Mouse (Mus musculus) G1E (cell line): ENCODE measurements around the gene Bad. TPM values are rescaled to one million over a fixed set of nuclear protein-coding genes. Genes with fewer than 3 reads are reported as not detected.

Experiments used
- ATAC-seq: 2 replicates; pipeline ENCODE4 v1.8.0; 2016; ENCODE audit warnings: mild to moderate bottlenecking; ENCODE audit not compliant: insufficient number of reproducible peaks, poor library complexity, low FRiP score, severe bottlenecking; ENCODE audit errors: extremely low read depth
- DNase-seq: peaks from one replicate; pipeline ENCODE4 v3.0.0; 2012; ENCODE audit warnings: low spot score
- H3K27me3 ChIP-seq: 2 replicates; pipeline ENCODE4 v1.6.1; 2012; ENCODE audit warnings: mild to moderate bottlenecking, low read length, inconsistent platforms; ENCODE audit not compliant: insufficient read depth
- H3K36me3 ChIP-seq: replicated peaks from 2 replicates; pipeline ENCODE3; 2012; ENCODE audit warnings: mild to moderate bottlenecking, inconsistent platforms
- H3K4me1 ChIP-seq: 2 replicates; pipeline ENCODE4 v1.6.1; 2012; ENCODE audit warnings: low read depth, low read length, inconsistent platforms, mixed read lengths; ENCODE audit not compliant: insufficient read depth
- H3K4me3 ChIP-seq: 2 replicates; pipeline ENCODE4 v1.5.1; 2012; ENCODE audit warnings: low read depth, mild to moderate bottlenecking, inconsistent platforms, low read length, moderate library complexity, mixed read lengths
- H3K9me3 ChIP-seq: replicated peaks from 2 replicates; pipeline ENCODE4 v1.6.1; 2012; ENCODE audit warnings: inconsistent platforms
- CTCF ChIP-seq: IDR thresholded peaks from 2 replicates; pipeline ENCODE4 v1.5.1; 2012; ENCODE audit warnings: low read depth, low read length, inconsistent platforms, mixed read lengths
- GATA1 ChIP-seq: IDR thresholded peaks from 2 replicates; pipeline ENCODE4 v1.6.1; 2012; ENCODE audit warnings: borderline replicate concordance, low read length, inconsistent platforms, mixed read lengths
- GATA2 ChIP-seq: IDR thresholded peaks from 2 replicates; pipeline ENCODE4 v1.6.1; 2012; ENCODE audit warnings: low read depth, low read length, inconsistent platforms, borderline replicate concordance
- POLR2AphosphoS5 ChIP-seq: IDR thresholded peaks from 2 replicates; pipeline ENCODE4 v1.6.1; 2012; ENCODE audit warnings: low read depth, low read length, inconsistent platforms; ENCODE audit not compliant: insufficient replicate concordance
- TAL1 ChIP-seq: conservative IDR thresholded peaks from 2 replicates; pipeline ENCODE4 v1.6.1; 2012; ENCODE audit warnings: low read depth, low read length, inconsistent platforms, mixed read lengths
- polyA plus RNA-seq: library from polyadenylated mRNA; stranded (reverse); fragments of >175 nt; gene quantifications from 2 replicates; pipeline ENCODE4 v1.2.3, GENCODE M21; 2012
- total RNA-seq, 2 experiments: library from RNA; stranded (forward) in 1 of 2; stranded (reverse) in 1 of 2; fragments of 200-1000 nt in 1 of 2; fragments of >200 nt in 1 of 2; fragmentation: Nextera tagmentation in 1 of 2; gene quantifications; 2 replicates each; pipeline ENCODE4 v1.2.3; 2014 to 2017

Gene Bad
- total and polyA plus RNA-seq, 3 experiments, result 12.6 to 51.9 (median 50.7) TPM

- ATAC-seq, result no peak
- TF ChIP-seq TAL1 (no peak), GATA2 (no peak), CTCF (no peak), POLR2AphosphoS5 (no peak), GATA1 (no peak)
- no peak for DNase-seq
- Histone ChIP-seq H3K4me3 (peak overlapping the region; percentile 33; the same call in 1 of the 2 replicates), H3K9me3 (peaks cover 8% of the 10 kb centered on the region), H3K27me3 (peaks cover 53% of the 10 kb centered on the region), H3K36me3 (peaks cover 12% of the 10 kb centered on the region), H3K4me1 (peaks cover 6% of the 10 kb centered on the region; the same call in 1 of the 2 replicates)
These were observed 8.0 kb upstream of the Bad start for GRCm38 (mm10) chr19:6933436-6934194.

GRCm38 (mm10) chr19:6934195-6934977, 7.3 kb upstream of the Bad start, which contains the start of gene Kcnk4:
Kcnk4 (minus strand) TSS chr19:6934515.
- Histone ChIP-seq H3K36me3 (peaks cover 19% of the 10 kb centered on the region), H3K4me3 (peak within 1 kb of the TSS; percentile 33; the same call in 1 of the 2 replicates), H3K9me3 (peaks cover 8% of the 10 kb centered on the region), H3K4me1 (peaks cover 7% of the 10 kb centered on the region), H3K27me3 (peaks cover 50% of the 10 kb centered on the region)
- TF ChIP-seq POLR2AphosphoS5 (no peak), GATA2 (no peak), CTCF (no peak), TAL1 (no peak), GATA1 (no peak)
- ATAC-seq, result no peak
- no peak for DNase-seq

- peaks cover 8% of the 10 kb centered on the region for H3K9me3 ChIP-seq
- H3K4me1 ChIP-seq, result peaks cover 25% of the 10 kb centered on the region
- peaks cover 42% of the 10 kb centered on the region for H3K27me3 ChIP-seq
- H3K4me3 ChIP-seq, result no peak overlapping the region
- H3K36me3 ChIP-seq, result peaks cover 24% of the 10 kb centered on the region
- no peak for DNase-seq
- TF ChIP-seq TAL1 (no peak), CTCF (0 out of 2 replicates have a peak, but pooled peaks have one; percentile 22)
- ATAC-seq, result no peak
These were observed 5.4 kb upstream of the Bad start for GRCm38 (mm10) chr19:6936299-6936698.

GRCm38 (mm10) chr19:6937541-6938465, 3.9 kb upstream of the Bad start:
- TF ChIP-seq POLR2AphosphoS5 (no peak), CTCF (no peak), GATA2 (no peak), GATA1 (no peak), TAL1 (no peak)
- H3K27me3 ChIP-seq, result peaks cover 28% of the 10 kb centered on the region
- no peak for DNase-seq
- ATAC-seq, result no peak
- H3K9me3 ChIP-seq, result peaks cover 8% of the 10 kb centered on the region
- H3K4me3 ChIP-seq, result no peak overlapping the region
- peaks cover 29% of the 10 kb centered on the region for H3K4me1 ChIP-seq
- H3K36me3 ChIP-seq, result peaks cover 24% of the 10 kb centered on the region

- ATAC-seq (no peak), DNase-seq (no peak)
- H3K4me3 ChIP-seq, result peak overlapping the region; percentile 28; the same call in 1 of the 2 replicates
- no peak for TF ChIP-seq POLR2AphosphoS5
- peaks cover 31% of the 10 kb centered on the region for H3K36me3 ChIP-seq
- no peaks in the 10 kb centered on the region for H3K9me3 ChIP-seq
- peaks cover 12% of the 10 kb centered on the region for H3K27me3 ChIP-seq
- H3K4me1 ChIP-seq, result peaks cover 33% of the 10 kb centered on the region
These were observed 2.3 kb upstream of the Bad start for GRCm38 (mm10) chr19:6939106-6940002.
